Mouse (Mus musculus) cerebellum, adult 18-20 months (tissue): Measurements from ENCODE around the gene Hes1.
"Not testable (repeated sequence)": the region's sequence is repeated elsewhere in the genome, so short reads cannot be mapped to it uniquely, and the experiment has no call there.

Experiments
- DNase-seq, 2 experiments: peaks; one replicate each; pipeline ENCODE4 v3.0.0; 2021

Gene Hes1

DNA sequence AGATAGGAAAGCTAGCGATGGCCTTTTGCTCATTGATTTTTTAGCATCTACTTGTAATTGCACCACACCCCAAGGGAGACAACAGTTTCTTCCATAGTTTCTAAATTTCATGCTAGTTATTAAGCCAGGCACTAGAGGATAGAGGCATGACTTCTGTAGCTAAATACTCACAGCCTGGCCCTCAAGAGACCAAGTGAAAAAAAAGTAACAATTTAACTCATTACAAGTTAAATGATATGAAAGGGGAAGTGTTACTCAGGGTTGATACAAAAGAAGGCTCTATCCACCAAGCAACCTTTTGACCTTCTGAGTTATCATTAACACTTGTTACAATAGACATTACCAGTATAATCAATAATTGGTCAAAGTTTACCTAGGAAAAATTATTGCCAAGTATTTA lies 9.1 kb downstream of the Hes1 start:
- no peak for DNase-seq

DNA sequence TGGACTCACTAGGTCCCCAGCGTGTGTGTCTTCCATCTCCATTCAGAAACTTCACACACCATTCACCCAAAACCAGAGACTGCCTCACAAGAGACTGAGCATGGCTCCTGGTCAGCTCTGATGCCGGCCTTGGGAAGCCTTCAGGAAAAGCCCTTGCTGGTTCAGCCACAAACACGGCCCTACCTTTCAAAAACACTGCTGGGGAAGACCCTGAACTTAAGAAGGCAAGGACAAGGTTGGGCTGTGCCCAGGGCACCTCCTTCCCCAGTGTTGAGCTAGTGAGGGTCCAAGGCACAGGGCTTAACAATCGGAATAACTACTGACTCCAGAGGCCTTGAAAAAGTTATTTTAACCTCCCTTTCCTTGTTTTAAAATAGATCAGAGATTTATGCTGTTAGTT lies 17.3 kb downstream of the Hes1 start:
- no peak for DNase-seq

DNA sequence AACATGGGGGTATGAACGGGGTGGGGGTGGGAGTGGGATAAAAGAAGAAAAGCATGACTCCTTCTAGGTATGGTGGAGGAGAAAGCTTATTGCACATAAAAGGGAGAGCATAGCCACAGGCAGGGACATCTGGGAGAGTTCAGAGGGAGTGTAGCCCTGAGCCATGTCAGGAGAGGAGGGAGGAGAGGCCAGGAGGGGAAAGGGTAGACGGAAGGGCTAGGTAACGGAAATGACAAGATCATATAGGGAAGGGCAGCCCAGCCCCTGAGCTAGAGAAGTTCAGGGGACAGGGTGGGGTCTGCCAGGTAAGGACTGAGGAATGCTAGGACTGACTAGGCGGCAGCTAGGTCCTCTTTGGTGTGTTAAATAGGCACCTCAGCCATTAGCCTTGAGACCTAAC lies 17.8 kb downstream of the Hes1 start:
- no peak for DNase-seq

DNA sequence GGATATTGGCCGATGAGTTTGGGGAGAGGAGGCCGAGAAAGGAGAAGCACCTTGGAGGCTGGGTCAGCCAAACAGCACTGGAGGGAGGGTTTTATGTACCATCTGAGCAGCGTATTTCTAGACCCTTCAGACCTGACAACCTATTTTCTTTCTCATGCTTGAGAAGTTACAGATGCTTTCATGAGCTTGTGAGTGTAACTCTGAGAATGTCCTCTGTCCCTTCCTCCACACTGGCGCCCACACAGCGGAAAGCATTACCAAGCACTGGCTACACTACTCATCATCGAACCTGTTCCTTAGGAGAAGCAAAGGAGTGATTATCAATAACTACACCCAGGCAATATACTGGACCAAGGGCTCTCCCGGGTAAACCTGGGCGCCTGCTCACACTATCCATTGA lies 18.8 kb downstream of the Hes1 start:
- DNase-seq, result no peak

DNA sequence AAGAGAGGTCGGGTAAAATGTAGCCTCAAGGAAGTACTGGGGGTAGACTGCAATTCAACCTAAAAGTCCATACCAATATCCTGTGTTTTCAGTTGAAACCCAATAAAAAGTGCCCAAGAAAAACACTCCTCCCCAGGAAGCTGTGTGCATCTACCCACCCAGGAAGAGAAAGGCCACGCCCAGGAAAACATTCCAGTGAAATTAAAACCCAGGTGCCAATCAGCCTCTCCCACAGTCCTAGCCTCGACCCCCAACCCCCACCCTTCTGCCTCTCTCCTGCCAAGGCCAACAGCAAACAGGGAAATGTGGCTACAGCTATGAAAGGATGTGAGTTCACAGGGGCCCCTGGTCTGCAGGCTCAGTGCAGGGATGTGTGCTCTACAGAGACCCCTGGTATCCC lies 19.4 kb downstream of the Hes1 start:
- DNase-seq, result no peak

DNA sequence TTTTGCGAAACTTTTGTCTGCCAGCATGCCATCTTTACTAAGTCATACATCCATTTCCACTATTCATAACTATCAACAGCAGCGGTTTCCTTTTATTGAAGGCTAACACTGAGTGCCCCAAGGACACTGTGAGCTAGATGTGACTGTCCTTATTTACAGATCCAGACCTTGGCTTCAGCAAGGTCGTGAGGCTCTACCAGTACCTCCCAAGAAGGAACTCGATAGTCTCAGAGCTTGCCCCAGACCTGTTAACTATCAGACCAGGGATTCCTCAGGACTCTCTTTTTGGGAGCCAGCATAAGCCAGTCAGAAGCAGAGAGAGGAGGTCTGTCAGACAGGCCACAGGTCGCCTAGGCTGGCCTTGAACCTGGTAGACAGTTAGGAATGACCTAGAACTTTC lies 24.5 kb downstream of the Hes1 start:
- no peak for DNase-seq

DNA sequence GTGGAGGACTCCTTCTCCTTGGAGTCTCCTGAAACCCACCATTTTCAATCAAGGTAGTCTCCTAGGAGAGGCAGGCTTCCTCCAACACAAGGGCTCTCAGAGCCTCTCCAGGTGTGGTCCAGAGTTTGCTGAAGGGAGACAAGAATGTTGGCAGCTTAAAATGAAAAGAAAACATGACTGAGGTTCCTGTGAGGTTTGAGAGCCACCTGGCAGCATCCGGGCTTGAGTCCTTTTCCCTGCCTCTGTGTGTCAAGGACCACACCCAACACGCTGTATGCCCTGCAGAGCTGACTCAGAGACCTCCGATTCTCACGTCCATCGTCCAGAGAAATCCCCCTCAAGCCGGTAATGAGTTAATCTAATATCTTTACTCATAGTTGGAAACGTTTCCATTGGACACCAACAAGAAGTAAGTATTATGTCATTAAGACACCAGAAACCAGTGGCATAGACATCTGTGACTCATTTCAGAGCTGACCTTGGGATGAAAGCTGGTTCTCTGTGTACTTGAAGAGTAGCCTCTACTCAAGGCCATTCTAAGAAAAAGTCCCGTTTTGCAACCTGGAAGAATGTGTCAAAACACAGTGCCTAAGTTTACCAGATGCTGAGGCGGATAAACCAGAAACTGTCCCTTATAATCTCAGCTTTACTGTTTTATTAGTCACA lies 26.1 kb downstream of the Hes1 start:
- no peak for DNase-seq

DNA sequence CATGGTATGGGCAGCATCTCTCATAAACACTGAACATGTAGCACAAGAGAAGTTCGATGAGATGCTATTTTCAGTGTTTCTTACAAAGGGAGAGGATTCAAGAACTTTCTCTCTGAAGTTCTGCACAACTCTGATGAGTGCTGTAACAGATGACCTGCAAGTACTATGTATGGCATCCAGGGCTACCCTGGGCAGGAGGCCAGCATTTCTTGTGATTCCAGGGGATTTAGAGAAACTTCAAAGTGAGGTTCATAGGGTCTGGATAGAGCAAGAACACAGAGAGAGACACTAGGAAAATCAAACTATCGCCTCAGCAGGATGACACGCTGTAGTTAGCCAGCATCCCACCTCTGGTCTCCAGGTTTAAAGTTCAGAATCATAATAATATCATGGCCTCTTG lies 31.9 kb downstream of the Hes1 start:
- no peak for DNase-seq

DNA sequence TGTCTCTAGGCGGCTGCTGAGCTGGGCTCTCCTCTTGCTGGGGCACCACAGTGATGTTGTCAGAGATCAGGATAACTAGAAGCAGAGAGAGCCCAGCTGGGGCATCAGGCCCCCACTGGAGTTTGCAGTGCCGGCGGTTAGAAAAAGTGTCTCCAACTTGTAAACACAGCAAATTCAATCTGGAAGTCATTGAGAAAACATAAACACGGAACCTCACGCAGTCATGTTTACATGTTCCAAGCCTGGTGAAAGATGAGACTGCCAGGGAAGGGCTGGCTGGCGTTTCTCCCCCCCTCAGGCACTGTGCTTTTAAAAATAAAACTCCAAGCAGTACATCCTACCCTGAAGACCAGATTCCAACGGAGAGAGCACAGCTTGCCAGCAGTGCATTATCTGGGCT lies 32.3 kb downstream of the Hes1 start:
- DNase-seq, result no peak

DNA sequence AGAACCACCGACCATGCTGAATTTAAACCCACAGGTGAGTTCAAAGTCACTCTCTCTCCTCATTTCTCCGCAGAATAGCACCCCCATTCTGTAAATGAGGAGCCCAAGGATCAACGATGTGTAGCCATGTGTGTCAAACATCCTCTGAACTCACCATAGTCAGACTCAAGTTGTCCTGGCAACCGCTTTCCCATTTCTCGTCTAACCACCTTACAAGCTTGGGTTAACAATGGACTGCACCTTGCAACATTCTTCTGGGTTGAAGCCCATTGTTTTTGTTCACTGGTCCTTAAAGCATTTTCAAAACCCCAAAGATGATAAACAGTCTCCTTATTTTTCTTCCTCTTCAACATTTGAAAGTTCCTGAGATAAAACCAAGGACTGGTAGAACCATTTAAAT lies 34.9 kb downstream of the Hes1 start:
- DNase-seq, result no peak

DNA sequence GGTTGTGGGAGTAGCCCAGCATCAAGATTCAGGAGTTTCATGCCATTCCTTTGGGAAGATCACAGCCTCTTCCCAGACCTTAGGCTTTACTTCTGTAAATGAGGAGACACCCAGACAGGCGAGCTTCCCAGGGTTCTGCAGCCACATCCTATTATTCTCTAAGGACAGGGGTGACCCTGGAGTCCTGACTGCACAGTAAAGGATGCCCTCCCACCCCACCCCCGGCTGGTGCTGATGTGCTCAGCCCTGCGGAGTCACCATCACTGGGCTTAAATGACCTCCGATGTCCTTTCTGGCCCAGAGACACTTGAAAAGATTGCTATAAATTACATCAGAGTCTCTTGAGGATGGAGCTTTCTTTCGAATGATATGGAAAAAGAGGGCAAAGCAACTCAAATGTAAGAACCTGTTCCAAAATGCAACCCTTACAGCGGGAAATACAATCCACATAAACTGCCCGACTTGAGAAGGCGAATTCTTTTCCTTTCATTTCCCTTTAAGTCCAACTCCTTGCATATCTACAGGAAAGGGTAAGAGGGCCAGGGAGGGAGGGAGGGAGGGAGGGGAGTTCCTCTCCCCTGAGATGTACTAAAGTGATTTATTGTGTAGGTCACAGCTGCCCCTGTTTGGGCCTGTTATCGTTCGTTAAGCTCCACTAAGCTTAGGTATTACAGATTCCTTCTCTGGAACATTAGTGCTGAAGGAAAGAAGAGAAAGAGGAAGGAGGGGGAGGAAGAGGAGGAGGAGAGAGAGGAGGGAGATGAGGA lies 38.1 kb downstream of the Hes1 start:
- DNase-seq, result no peak

DNA sequence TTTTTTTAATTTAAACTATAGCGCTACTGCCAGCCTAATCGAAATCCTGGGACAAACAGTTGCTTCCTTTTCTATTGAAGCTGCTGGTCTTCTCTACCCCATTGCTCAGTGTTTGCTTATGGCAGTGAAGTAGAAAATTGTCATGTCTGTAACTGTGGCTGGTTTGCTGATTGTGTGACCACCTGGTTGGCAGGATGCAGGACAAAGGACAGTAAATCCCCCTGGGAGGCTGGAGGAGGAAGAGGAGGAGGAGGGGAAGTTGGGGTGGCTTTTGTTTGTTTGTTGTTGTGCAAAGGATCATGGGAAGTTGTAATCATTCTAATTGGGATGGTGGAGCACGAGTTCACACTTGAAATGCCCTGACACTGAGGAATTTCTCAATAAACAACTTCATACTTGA lies 38.8 kb downstream of the Hes1 start:
- no peak for DNase-seq

DNA sequence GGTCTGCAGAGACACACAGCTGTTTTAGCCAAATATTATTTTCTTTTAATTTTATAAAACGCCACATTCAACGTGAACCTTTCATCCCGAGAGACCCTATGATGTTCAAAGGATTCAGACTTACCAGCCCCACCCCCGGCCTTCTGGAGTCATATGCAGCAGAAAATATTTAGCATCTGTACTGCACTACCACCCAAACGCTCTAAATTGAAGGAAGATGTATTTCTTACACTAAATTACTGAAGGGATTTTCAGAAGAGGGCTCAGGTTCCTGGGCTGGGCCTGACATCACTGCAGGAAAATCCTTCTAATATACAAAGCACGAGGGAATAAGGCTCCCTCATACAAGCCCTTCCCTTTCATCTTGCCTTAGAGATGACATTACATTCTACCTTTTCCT lies 39.3 kb downstream of the Hes1 start:
- no peak for DNase-seq

DNA sequence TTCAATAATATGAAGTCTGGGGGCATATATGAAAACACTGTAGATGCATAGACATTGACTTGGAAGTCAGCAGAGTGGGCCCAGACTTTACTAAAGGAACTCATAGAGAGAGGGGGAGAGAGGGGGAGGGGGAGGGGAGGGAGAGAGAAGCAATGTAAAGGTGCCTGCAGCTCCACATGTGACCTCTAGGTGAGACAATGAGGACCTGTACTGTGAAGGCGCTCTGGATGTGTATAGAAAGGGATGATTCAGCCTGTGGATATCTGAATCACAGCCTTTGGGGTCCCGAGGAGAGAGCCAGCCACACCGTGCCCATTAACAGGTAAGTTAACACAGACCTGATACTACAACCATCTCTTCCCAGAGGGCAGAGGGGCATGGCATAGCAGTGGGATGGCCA lies 40.2 kb downstream of the Hes1 start:
- no peak for DNase-seq

DNA sequence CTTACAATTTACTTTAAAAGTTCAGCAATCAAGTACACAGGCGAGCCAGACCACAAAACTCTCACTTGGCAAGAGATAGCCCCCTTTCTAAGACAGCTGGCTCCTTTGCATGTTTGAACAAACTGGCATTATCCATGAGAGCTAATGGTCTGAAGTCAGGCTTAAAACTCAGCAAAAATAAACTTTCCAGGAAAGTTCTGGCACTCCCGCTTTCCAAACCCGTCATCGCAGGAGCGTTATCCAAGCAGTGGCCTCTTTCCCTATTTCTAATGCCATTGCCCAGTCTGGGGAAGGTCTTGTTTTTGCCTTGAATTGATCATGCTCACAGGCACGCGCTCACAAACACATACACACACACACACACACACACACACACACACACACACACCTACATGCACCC lies 41.3 kb downstream of the Hes1 start:
- no peak for DNase-seq

DNA sequence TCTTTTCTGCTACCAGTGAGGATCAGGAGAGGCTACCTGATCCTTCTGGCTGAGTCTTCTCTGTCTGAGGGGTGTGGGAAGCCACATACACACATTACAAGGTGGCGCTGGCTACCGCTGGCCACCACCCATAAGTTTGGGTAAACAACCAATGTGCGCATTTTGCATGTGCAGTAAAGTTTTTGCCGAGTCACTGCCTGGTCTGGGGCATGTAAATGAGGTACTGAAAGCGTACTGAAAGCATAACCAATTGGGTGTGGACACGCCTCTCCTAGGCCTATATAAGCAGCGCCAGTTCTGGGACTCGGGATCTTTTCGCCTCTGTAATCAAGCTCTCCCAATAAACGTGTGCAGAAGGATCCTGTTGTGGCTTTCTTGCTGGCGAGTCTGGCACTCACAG lies 44.0 kb downstream of the Hes1 start:
- DNase-seq, result not testable (repeated sequence)

DNA sequence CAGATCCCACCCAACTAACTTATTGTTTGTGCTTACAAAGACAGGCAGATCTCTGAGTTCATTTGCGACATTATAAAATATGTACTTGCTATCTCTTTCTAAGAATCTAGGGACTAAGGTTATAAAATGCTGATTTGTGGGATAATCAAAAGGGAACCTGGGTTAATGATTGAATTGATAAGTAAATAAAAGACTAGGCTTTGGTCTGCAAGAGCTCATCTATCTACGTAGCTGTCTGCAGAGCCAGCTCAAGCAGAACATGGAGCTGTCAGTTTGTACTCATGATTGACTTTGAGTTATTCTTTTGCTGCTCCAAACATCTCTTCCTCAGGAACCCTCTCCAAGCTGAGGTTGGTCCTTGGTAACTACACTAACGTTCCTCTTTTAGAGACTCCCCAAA lies 46.3 kb downstream of the Hes1 start:
- no peak for DNase-seq

DNA sequence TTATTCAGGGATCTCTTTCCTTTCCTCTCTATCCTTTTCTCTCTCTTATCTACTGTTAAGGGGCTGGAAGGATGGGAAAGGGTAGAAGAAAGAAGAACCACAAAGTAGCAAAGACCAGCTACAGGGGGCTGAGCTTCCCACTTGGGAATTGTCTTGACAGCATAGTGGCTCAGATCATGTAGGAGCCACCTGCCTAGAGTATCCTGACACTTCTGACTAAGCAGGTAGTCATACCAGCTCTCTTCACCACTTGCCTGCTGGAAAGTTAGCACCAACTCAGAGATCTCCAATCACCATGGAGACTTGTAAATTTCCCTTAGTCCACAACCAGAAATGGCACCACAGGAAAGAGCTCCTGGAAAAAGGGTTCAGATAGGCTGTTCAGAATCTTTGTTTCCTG lies 46.9 kb downstream of the Hes1 start:
- DNase-seq, result no peak

DNA sequence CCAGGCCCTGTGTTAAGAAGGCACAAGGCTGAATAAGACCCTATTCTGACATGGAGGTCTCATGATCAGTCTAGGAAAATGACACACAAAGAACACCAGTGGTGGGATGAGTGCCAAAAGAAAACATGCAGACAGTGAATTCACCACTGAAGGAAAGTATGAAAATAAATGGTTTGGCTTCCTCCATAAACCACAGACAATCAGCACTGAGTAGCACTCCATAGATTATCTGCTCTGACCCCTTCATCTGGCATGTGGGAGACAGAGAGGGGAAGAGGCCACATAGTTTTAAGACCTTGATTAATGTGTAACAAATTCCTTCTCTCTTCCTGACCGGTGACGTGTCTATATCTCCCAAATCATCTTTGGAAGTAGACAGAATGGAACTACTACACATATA lies 47.4 kb downstream of the Hes1 start:
- DNase-seq, result no peak

DNA sequence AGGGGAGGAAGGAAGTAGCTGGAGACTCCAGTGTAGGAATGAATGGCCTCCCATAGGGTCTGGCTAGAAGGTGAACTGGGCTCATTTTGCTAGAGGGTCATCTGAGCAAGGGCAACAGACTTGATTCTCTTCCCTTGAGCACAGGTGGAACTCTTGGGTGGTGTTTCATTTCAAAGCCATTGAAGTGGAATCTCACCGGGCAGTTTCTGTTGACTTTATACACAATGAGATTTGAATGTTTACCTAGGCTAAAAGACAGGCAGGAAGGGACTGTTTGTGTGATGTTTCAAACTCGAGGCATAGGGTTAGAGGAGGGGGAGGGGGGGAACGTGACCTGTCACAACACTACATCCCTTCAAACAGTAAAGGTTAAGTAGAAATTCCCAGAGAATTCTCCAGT lies 49.0 kb downstream of the Hes1 start:
- no peak for DNase-seq

DNA sequence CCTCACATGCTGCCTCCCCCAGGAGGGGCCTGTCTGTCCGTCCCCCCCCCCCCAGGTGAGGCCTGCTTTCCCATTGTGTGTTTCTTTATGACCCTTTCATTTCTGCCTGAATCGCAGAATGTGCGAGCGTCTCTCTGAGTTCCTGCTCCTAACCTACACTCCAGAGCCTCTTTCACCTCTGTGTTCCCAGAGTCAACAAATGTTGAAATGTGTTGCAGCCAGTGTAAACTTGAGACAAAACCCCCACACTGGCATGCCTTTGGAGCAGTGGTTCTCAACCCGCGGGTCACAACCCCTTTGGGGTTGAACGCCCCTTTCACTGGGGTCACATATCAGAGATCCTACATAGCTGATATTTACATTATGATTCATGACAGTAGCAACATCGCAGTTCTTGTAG lies 49.6 kb downstream of the Hes1 start:
- DNase-seq, result no peak

DNA sequence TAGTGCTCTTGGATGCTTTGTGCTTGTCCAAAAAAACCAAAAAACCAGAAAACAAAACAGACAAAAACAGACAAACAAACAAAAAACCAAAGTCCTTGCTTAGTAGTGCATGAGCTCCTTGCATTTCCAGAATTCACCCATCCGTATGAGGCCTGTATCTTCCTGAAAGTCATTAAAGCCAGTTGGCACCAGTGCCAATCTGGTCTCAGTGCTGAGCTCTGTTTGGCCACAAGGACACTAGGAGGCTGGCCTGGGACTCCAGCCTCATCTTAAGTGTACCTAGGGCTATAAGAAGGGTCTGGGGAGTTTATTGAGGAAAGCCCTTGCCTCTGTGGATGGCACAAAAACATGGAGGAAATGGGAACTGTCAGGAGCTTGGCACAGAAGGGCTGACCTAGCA lies 50.3 kb downstream of the Hes1 start:
- no peak for DNase-seq
